Mouse (Mus musculus) limb, embryonic 12.5 days (tissue): ENCODE data around the gene Rnf214. TPM values are rescaled to one million over a fixed set of nuclear protein-coding genes. Genes with fewer than 3 reads are reported as not detected.

ENCODE experiments used
- ATAC-seq: fragments of 200-750 bp; cut with Nextera tagmentation; 2 replicates; pipeline ENCODE4 v1.8.0; 2017; ENCODE audit warnings: low read depth, moderate TSS enrichment; ENCODE audit not compliant: insufficient number of reproducible peaks, insufficient read depth, low FRiP score, low TSS enrichment
- H3K27ac ChIP-seq: fragments of 300-500 bp; sonication (generic); 2 replicates; pipeline ENCODE4 v1.5.1; 2016; ENCODE audit warnings: mild to moderate bottlenecking, moderate library complexity
- H3K27me3 ChIP-seq: fragments of 300-500 bp; sonication (generic); 2 replicates; pipeline ENCODE4 v1.6.1; 2016; ENCODE audit warnings: mild to moderate bottlenecking, moderate library complexity
- H3K36me3 ChIP-seq: fragments of 300-500 bp; sonication (generic); 2 replicates; pipeline ENCODE4 v1.6.1; 2016; ENCODE audit warnings: mild to moderate bottlenecking, moderate library complexity
- H3K4me1 ChIP-seq: fragments of 300-500 bp; sonication (generic); replicated peaks from 2 replicates; pipeline ENCODE4 v1.6.1; 2016
- H3K4me2 ChIP-seq: fragments of 300-500 bp; sonication (generic); 2 replicates; pipeline ENCODE4 v1.6.1; 2016; ENCODE audit warnings: mild to moderate bottlenecking, moderate library complexity
- H3K4me3 ChIP-seq: fragments of 300-500 bp; sonication (generic); replicated peaks from 2 replicates; pipeline ENCODE4 v1.5.1; 2016; ENCODE audit warnings: mild to moderate bottlenecking
- H3K9ac ChIP-seq: fragments of 300-500 bp; sonication (generic); replicated peaks from 2 replicates; pipeline ENCODE4 v1.6.1; 2016; ENCODE audit warnings: mild to moderate bottlenecking, moderate library complexity
- H3K9me3 ChIP-seq: fragments of 300-500 bp; sonication (generic); 2 replicates; pipeline ENCODE4 v1.6.1; 2016; ENCODE audit warnings: mild to moderate bottlenecking, moderate library complexity
- WGBS: fragments of 180-500 bp; shearing (Covaris S2); methylation state at CpG from one replicate; pipeline ENCODE4 v1.1.7; 2016; 5-methylcytosine and 5-hydroxymethylcytosine counted together
- polyA plus RNA-seq: library from polyadenylated mRNA; unstranded; fragments of >200 nt; fragmentation: Nextera tagmentation; extraction: Ambion mirVana; gene quantifications from 2 replicates; pipeline ENCODE4 v1.2.1, GENCODE M21; 2016

Gene Rnf214
- polyA plus RNA-seq, 1 experiment from 2014 or later, result 57.9 TPM

DNA sequence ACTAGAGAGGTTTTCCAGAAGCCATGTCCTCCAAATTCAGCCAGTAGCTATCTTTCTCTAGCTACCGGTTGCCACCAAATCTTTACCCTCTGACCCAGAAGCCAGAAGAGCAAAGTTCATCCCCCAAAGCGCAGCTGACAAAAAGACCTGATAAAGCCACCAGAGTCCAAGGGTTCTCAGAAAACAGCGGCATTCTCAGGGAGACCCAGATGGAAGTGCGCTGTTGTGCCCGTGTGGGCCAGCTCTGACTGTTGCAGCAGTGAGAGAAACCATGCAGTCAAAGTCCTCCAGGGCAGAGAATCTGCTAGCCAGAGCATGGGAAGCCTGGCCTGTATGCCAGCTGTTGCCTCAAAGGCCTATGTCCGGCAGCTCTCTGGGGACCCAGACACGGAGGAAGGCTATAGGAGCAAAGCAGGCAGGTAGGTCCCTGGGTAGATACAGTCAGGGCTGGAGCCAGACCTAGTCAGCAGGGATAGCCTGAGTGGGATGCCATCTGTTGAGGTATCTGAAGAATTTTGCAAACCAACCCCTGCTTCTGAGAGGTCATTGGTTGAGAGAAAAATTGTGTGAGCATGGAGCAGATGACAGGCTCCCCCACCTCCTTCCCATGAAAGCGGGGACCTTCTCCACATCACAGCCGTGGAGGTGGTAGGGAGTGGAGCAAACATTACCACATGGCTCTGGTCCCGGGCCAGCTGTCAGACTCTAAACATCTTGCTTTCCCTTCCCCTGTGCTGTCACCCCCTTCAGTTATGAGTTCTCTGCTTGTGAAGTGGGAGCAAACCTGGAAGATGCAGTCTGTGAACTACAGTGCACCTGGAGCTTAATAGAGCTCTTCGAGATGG lies 26.1 kb upstream of the Rnf214 start:
- Histone ChIP-seq H3K4me3 (no peak overlapping the region), H3K9ac (no peak overlapping the region), H3K36me3 (peaks cover 42% of the 10 kb centered on the region), H3K9me3 (no peaks in the 10 kb centered on the region), H3K27me3 (peaks cover 14% of the 10 kb centered on the region), H3K27ac (no peak overlapping the region), H3K4me2 (no peak overlapping the region), H3K4me1 (peaks cover 13% of the 10 kb centered on the region)
- no peak for ATAC-seq
- 71% methylated on average over 11 of the region's 11 CpGs for whole genome bisulfite sequencing

GRCm38 (mm10) chr9:45931958-45932357 lies 25.2 kb upstream of the Rnf214 start:
- no peak overlapping the region for H3K27ac ChIP-seq
- H3K4me1 ChIP-seq, result peaks cover 13% of the 10 kb centered on the region
- H3K4me2 ChIP-seq, result no peak overlapping the region
- H3K9me3 ChIP-seq, result no peaks in the 10 kb centered on the region
- H3K4me3 ChIP-seq, result no peak overlapping the region
- no peak overlapping the region for H3K9ac ChIP-seq
- no peak for ATAC-seq
- peaks cover 14% of the 10 kb centered on the region for H3K27me3 ChIP-seq
- 73% methylated on average over 1 of the region's 1 CpGs for WGBS
- H3K36me3 ChIP-seq, result peaks cover 46% of the 10 kb centered on the region

GRCm38 (mm10) chr9:45929285-45929684 lies 22.6 kb upstream of the Rnf214 start:
- WGBS, result 88% methylated on average over 5 of the region's 5 CpGs
- no peak overlapping the region for H3K4me3 ChIP-seq
- peaks cover 65% of the 10 kb centered on the region for H3K36me3 ChIP-seq
- no peak overlapping the region for H3K4me2 ChIP-seq
- no peaks in the 10 kb centered on the region for H3K27me3 ChIP-seq
- no peak overlapping the region for H3K27ac ChIP-seq
- ATAC-seq, result no peak
- H3K4me1 ChIP-seq, result no peaks in the 10 kb centered on the region; the same call in none of the 2 replicates
- H3K9ac ChIP-seq, result no peak overlapping the region
- no peaks in the 10 kb centered on the region for H3K9me3 ChIP-seq

- no peak overlapping the region for H3K27ac ChIP-seq
- H3K4me2 ChIP-seq, result no peak overlapping the region
- WGBS, result 79% methylated on average over 1 of the region's 1 CpGs
- no peak overlapping the region for H3K4me3 ChIP-seq
- H3K9me3 ChIP-seq, result no peaks in the 10 kb centered on the region
- H3K36me3 ChIP-seq, result peaks cover 86% of the 10 kb centered on the region
- no peak for ATAC-seq
- no peak overlapping the region for H3K9ac ChIP-seq
- H3K4me1 ChIP-seq, result no peaks in the 10 kb centered on the region
- H3K27me3 ChIP-seq, result no peaks in the 10 kb centered on the region
These were observed 13.2 kb upstream of the Rnf214 start for GRCm38 (mm10) chr9:45919895-45920294.

GRCm38 (mm10) chr9:45917041-45917934 lies 10.6 kb upstream of the Rnf214 start:
- H3K36me3 ChIP-seq, result peaks cover 93% of the 10 kb centered on the region
- no peak for ATAC-seq
- 92% methylated on average over 5 of the region's 5 CpGs for WGBS

DNA sequence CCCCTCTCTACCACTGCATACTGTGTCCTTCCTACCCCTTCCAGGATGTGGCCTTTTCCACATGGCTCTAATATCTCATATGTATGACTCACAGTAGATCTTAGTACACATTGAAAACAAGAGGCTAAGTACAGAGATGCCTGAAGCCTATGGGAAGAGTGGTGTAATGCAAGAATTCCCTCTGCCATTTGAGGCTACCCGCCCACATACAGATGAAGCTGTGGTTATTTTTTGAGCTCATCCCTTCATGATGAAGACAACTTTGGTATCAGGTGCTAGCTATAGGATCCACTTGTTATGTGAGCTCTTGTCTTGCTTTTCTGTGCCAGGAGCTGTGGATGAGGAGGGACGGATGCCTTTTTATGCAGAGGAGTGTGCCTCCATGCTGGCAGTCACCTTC lies 8.9 kb upstream of the Rnf214 start:
- H3K36me3 ChIP-seq, result peaks cover 94% of the 10 kb centered on the region

More at GRCm38 (mm10) chr9:45917041-45917934, 10.6 kb upstream of the Rnf214 start:
- H3K4me2 ChIP-seq, result no peak overlapping the region
- H3K4me3 ChIP-seq, result no peak overlapping the region
- no peaks in the 10 kb centered on the region for H3K4me1 ChIP-seq
- no peak overlapping the region for H3K9ac ChIP-seq
- H3K9me3 ChIP-seq, result no peaks in the 10 kb centered on the region
- no peak overlapping the region for H3K27ac ChIP-seq
- H3K27me3 ChIP-seq, result no peaks in the 10 kb centered on the region

GRCm38 (mm10) chr9:45911673-45912072 lies 5.0 kb upstream of the Rnf214 start:
- Histone ChIP-seq H3K9me3 (no peaks in the 10 kb centered on the region), H3K27me3 (no peaks in the 10 kb centered on the region), H3K36me3 (peaks cover 80% of the 10 kb centered on the region), H3K4me1 (peaks cover 10% of the 10 kb centered on the region), H3K4me2 (no peak overlapping the region), H3K9ac (no peak overlapping the region), H3K27ac (no peak overlapping the region), H3K4me3 (no peak overlapping the region)
- ATAC-seq, result no peak
- WGBS, result 73% methylated on average over 1 of the region's 1 CpGs

More for the DNA sequence above, 8.9 kb upstream of the Rnf214 start:
- Histone ChIP-seq H3K4me3 (no peak overlapping the region), H3K27me3 (no peaks in the 10 kb centered on the region), H3K9me3 (no peaks in the 10 kb centered on the region), H3K4me2 (no peak overlapping the region), H3K4me1 (no peaks in the 10 kb centered on the region), H3K27ac (no peak overlapping the region), H3K9ac (no peak overlapping the region)
- 90% methylated on average over 2 of the region's 2 CpGs for WGBS
- ATAC-seq, result no peak

DNA sequence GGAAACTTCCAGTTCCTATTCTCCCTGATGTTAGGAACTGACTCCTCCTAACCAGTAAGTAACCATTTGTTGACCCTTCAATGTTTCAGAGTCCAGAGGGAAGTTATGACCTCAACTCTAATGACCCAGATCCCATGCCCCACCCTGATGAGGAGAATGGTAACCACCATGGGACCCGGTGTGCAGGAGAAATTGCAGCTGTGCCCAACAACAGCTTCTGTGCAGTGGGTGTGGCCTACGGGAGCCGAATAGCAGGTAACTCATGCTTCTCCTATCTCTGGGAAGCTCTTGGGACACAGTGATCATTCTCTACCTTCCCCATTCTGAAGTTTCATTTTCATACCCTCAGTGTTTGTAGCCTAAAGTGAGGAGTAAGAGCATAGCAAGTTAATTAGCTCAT lies 4.3 kb upstream of the Rnf214 start:
- Histone ChIP-seq H3K27ac (no peak overlapping the region), H3K4me1 (peaks cover 10% of the 10 kb centered on the region), H3K9ac (no peak overlapping the region), H3K9me3 (no peaks in the 10 kb centered on the region), H3K4me2 (no peak overlapping the region), H3K4me3 (no peak overlapping the region), H3K36me3 (peaks cover 73% of the 10 kb centered on the region), H3K27me3 (no peaks in the 10 kb centered on the region)
- no peak for ATAC-seq
- 97% methylated on average over 3 of the region's 3 CpGs for WGBS

DNA sequence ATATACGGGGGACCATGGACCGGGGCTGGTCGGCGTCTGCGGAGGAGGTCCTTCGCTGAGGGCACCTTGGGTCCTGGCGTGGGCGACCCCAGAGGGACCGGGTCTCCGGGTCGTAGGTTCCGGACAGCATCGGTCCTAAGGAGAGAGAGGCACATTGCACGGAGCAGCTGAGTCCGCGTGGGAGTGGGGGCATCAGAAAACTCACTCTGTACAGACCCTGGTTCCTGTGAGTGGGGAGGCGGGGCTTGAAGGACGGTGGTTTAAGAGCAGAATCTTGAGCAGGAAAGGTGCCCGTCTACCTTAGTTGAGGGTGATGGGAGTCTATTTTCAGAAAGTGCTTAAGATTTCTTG lies 342 bp upstream of the Rnf214 start:
- peaks cover 22% of the 10 kb centered on the region for H3K4me1 ChIP-seq
- peak overlapping the region; percentile 76 for H3K4me2 ChIP-seq
- H3K4me3 ChIP-seq, result peak overlapping the region; percentile 92
- ATAC-seq, result peak; percentile 23; the same call in 1 of the 2 replicates
- H3K9me3 ChIP-seq, result no peaks in the 10 kb centered on the region
- WGBS, result under 1% methylated on average over 19 of the region's 19 CpGs
- H3K27ac ChIP-seq, result peak overlapping the region; percentile 45; the same call in 1 of the 2 replicates
- peaks cover 52% of the 10 kb centered on the region for H3K36me3 ChIP-seq
- H3K27me3 ChIP-seq, result no peaks in the 10 kb centered on the region
- H3K9ac ChIP-seq, result peak overlapping the region; percentile 93

DNA sequence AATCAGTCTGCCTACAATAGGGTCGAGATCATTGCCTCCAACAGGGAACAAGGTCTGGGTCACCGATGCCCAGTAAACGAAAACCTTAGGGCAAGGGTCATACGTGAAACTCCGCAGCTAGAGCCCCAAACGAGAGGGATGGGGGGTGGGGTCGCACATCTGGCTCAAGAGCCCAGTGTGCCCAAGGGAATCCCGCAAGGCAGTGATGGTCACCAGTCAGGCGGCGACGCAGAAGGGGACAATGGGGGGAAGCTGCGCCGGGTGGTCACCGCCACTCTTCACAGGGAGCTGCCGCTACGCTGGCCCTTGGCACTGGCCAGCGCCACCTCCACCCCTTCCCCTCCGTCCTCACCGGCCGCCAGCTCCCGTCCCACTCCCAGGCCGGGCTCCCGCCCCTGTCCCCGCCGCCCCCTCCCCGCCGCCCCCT lies 887 bp downstream of the Rnf214 start:
- peak overlapping the region; percentile 93 for H3K9ac ChIP-seq
- WGBS, result under 1% methylated on average over 22 of the region's 27 CpGs

GRCm38 (mm10) chr9:45905196-45905595 lies 1.5 kb downstream of the Rnf214 start:
- Histone ChIP-seq H3K27me3 (no peaks in the 10 kb centered on the region), H3K4me1 (peaks cover 22% of the 10 kb centered on the region), H3K36me3 (peaks cover 48% of the 10 kb centered on the region), H3K4me2 (peak overlapping the region; percentile 76), H3K9ac (peak overlapping the region; percentile 93), H3K9me3 (no peaks in the 10 kb centered on the region), H3K4me3 (peak overlapping the region; percentile 92), H3K27ac (peak overlapping the region; percentile 92; the same call in 1 of the 2 replicates)
- 57% methylated on average over 4 of the region's 4 CpGs for WGBS
- no peak for ATAC-seq

More for the DNA sequence above, 887 bp downstream of the Rnf214 start:
- peak; percentile 42 for ATAC-seq
- Histone ChIP-seq H3K4me2 (peak overlapping the region; percentile 76), H3K4me1 (peaks cover 22% of the 10 kb centered on the region), H3K9me3 (no peaks in the 10 kb centered on the region), H3K27ac (peak overlapping the region; percentile 92), H3K27me3 (no peaks in the 10 kb centered on the region), H3K36me3 (peaks cover 51% of the 10 kb centered on the region), H3K4me3 (peak overlapping the region; percentile 92)
